Mouse (Mus musculus) frontal cortex, postnatal 36 days (tissue): ENCODE results near the gene Rapgef5.

Source experiments
- DNase-seq, 2 experiments: peaks; one replicate each; pipeline ENCODE4 v3.0.0; 2022; ENCODE audit warnings: low spot score in 2 of 2

Rapgef5 gene

DNA sequence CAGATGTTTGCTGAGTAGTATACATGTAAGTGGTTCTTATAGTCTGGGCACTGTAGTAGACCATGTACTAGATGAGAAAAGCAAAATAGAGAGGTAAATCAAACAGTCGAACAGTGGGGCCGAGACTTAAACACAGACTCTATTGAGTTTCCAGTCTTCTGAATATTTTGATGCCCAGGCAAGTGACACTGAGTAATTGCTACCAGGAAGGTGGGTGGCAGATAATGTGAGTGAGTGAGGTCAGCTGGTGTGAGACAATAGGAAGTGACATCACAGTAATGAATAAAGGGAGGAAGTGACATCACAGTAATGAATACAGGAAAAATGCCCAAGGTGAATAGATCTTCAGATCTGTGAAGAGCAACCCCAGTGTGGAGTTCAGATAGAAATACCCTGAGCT lies at the start of gene Rapgef5:
TSS of gene Rapgef5 (plus strand) at position 301 of the 400 bp plus-strand sequence.
- DNase-seq: no peak

DNA sequence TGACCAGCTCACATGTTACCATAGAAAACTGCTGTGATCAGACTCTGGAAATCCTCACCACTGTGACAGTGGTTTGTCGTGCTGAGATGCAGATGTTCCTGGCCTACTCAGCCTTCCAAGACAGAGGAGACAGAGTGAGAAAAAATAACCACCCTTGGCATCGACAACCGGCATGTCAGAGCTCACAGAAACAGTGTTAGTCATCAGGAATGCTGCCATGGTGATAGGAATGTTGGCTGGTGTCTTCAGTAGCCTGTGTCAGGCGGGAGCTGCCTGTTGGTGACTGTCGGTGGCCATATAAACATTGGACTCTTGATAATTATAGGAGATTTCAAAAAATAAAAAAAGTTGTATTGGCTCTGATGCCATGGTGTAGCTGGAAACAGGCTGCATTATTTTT lies 48.0 kb upstream of the Rapgef5 start:
- DNase-seq: peak; percentile 30 to 55

DNA sequence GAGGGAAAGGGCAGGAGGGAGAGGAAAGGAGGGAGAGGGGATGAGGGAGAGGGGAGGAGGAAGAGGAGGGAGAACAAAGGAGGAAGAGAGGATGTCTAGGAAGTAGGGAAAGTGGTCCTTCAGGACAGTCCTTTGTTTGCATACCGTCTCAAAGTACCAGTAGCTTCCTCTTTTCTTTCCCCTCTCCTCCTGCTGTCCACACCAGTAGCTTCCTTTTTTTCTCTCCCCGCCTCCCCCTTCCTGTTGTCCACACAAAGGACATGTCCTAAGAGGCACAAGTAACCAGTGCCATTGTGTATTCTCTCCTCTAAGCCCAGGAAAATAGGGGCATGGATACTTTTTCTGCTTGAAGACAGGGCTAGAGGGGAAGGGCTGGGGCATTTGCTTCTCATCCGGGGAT lies 37.3 kb upstream of the Rapgef5 start:
- no peak for DNase-seq

DNA sequence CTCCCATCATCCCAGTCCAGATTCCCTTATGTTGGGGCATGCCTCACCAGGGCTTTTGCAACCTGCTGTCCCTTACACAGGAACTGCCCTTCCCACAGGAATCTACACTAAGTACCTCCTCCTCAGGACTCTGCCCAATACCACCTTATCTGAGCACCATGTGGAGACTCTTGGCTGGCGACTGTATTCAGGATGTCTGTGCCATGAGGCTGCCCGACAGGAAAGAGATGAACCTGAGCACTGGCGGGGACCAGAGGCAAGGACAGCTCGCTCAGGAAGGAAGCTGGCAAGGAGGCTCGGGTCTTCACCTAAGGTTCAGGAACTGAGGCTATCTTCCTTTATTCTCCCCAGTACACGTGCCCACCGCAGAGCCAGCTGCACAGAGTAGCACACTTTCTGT lies 36.6 kb upstream of the Rapgef5 start:
- DNase-seq: no peak

DNA sequence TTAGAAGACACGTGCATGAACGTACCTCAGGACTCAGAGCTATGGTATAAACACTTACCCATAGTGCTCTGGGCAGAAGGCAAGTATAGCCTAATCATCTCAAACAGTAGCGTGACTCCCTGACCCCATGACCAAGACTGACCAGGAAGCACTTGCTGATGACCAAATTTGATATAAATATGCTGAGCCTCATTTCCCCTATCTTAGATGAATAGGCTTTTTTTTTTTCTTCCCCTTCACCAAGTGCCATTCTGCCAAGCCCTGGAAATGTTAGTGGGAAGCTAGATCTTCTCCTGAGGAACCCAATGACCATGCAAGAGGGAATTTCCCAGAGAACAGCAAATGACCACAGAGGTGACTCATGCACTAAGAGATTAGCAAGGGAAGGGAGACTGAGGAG lies 35.3 kb upstream of the Rapgef5 start:
- no peak for DNase-seq

DNA sequence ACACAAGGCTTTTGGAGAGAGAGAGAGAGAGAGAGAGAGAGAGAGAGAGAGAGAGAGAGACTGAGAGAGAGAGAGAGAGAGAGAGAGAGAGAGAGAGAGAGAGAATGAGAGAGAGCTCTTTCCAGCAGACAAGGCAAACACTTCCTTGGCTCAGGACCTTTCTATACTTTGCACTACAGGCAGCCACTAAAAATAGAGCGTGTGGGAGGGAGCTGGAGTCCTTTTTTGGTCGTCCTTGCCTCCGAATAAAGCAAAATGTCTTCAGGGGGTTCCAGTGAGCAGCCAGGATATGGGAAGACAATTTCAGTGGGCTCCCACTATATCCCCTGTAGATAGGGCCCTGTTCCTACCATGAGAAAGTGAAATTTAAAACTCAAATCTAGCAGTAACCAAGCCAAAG lies 33.6 kb upstream of the Rapgef5 start:
- peak; percentile 49 to 81 for DNase-seq

DNA sequence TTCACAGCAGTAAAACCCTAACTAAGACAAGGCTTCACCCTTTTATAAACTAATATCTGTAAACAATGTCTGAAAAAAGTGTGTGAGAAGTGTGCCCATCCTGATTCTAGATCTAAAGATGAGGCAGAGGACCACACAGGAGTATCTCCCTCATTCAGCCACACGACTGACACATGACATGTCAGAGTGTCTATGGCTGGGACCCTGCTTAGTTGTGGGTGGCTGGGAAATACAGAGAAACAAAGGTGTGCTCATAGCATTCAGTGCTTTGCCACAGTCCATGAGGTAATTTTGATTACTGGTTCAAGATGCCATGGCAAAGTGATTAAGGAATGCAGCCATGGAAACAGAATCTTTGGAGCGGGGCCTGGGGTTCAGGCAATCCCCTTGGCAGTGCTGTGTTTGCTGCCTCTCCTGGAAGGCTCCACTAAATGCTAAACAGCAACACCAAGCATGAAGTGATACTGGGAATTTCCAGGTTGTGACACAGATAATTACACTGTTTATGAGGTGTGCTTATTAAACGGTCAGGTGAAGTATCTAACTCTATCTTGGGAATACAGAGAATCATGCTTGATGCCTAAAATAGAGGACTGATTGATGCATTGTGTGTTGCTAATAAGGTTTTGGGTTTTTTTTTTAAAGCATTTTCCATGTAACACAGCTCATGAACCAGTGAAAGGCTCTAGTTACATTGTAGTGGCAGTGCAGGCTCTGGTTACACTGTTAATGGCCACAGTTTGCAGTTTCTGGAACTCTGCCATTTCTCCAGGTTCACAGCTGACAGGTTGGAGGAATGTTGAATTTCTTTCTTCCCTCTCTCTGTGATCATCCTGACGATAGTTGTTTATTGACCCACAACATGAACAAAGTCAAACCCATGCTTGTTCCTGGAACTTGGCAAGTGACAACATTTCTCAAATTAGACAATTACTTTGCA lies 29.9 kb upstream of the Rapgef5 start:
- DNase-seq: no peak

DNA sequence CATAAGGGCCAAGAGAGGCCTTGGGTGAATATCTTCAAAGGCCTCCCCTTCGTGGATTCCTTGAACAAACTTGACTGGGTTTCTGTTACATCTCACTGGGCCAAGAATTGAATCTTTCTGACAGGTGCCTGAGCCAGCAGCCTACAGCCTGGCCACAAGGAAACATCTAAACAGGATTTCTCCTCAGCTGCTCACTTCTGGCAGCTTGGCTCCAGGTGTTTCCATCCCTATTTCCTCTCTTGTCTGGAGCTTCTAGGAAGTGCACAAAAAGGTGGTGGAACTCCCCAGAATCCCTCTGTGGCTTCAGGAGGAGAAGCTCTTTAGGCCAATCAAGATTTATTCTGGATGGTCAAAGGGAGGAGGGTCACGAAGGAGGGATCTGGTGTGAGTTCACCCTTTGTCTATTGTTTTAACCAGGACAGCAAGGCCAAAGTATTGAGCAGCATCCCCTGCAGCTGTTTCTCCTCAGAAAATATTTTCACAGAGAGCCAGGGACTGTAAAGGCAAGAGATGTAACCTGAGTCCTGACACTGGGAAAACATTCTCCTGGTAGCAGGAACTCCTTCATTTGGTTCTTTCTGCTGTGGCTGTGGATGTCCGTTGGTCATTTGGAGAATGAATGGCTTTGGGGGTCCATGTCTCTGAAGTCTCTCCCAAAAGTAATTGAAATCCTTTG lies 19.6 kb upstream of the Rapgef5 start:
- no peak for DNase-seq

DNA sequence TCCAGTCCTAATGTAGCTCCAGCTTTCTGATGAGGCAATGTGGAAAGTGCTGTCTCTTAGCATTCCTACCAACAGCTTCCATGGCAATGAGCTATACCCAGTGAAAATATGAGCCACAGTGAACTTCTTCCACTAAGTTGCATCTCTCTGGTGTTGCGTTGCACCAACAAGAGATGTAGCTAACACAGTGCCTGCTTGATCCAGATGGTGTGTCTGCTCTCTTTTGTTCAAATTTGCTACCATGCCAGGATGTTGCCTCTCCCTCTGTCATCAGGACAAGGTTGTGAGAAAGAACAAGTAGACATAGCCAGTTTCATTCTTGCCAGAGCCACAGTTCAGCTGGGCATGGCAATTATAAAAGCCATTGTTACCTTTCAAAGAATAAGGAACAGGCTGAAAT lies 18.9 kb upstream of the Rapgef5 start:
- DNase-seq: no peak

DNA sequence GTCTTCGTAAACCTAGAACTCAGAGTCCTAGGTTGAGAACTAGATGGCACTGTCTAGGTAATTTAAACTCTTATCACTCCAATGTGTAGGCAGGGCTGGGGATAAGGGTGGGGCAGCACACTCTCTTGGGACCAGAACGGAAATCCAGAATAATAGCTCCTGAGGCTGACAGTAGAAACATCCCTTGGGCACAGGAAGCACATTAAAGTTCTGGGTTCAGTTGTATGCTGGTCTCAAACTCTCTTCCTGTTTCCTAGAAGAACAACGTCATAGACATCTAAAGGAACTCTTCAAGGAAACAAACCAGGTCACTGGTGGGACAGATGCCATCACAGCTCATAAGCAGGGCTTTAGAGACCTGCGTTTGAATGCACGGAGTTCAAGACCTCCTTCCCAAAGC lies 17.0 kb upstream of the Rapgef5 start:
- no peak for DNase-seq

DNA sequence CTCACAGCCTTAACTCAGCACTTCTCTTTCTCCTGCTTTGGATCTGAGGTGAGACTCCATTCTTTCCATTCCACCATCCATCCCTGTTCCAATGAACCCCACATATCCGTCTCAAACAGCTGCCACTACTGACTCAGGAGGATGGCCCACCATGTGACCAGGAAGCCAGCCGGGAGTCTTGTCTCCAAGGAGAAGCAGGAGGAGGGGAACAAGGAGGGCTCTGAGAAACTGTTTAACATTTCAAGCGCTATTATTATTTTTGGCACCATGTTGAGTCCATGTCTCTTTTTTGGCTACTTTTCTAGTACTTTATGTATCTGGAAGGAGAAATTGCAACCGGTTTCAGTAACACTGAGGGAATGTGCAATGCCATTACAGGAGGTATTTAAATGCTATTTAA lies 15.1 kb upstream of the Rapgef5 start:
- DNase-seq: peak; percentile 67 to 81

DNA sequence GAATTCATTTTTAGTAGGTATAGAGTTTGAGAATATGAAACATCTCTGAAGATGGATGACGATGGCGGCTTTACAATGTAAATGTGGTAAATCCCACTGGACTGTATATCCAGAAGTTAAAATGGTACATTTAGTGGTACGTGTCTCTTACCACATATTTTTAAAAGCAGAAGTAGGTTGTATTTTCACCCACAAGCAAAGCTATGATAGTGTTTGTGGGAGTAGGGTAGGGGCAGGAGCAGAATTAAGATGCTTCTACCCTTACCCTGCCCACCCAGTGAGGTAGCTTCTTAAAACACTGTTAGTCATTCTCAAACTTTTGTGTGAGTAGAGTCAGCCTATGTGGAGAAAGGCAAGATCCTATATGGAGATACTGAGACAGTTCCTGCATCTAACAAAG lies 13.4 kb upstream of the Rapgef5 start:
- no peak for DNase-seq

DNA sequence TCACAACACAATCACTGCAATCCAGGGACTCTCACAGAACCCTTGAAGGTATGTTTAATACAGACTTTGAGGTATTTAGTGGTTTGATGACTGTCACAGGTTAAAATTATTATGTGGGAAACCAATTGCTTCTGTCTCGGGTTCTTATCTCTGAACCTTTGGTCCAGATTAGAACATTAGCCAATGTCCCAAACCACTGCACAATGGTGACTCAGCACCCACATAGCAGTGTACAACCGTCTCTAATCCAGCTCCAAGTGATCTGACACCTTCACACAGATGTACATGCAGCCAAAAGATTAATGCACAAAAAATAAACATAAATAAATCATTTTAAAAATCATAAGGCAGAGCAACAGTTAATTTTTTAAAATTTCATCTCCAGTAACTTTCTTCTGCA lies 11.1 kb upstream of the Rapgef5 start:
- no peak for DNase-seq

DNA sequence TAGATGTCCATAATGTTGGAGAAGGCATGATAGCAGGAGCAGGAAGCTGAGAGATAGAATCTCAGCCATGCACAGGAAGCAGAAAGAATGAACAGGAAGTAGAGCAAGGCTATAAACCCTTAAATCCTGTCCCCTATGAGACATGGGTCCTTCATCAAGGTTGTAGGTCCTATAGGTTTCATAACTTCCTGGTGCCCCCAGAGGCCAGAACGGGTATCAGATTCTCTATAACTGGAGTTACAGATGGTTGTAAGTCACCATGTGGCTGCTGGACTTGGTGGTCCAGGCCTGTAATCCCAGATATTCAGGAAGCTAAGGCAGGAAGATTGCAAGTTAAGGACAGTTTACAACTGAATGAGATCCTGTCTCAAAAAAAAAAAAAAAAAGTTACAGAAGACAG lies 8.5 kb upstream of the Rapgef5 start:
- no peak for DNase-seq

DNA sequence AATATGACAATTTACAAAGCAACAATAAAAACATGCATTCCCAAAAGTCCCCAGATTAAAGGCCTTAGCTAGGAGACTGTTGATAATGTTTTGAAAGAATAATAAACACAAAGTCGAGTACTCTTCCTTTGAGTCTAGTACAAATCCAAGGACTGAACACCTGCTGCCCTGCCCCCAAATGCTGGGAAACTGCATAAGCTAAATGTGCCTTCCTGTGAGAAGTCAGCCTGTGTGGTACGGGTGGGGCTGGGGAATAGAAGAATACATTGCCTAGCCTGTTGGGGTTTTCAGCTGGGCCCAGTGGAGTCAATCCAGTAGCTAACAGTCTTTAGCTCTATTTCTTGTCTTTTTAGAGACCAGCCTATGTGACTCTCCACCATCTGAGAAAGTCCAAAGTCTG lies 6.4 kb upstream of the Rapgef5 start:
- DNase-seq: no peak

DNA sequence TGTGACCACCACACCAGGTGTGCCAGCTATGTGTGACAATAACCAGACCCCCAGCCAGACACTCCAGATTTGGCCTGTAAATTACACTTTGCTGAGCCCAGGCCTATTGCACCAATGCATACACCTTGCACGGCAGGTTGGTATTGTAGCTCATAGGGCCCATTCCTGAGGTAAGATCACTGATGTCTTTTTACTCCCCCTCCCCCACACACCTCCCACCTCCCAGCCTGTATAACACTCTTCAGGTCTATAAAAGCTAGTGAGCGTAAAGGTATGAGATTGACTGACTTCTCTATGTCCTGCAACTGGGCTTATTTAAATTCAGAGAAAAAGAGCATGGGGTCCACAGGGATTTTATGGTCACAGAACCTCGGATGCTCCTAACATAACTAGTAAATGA lies 3.8 kb upstream of the Rapgef5 start:
- no peak for DNase-seq

DNA sequence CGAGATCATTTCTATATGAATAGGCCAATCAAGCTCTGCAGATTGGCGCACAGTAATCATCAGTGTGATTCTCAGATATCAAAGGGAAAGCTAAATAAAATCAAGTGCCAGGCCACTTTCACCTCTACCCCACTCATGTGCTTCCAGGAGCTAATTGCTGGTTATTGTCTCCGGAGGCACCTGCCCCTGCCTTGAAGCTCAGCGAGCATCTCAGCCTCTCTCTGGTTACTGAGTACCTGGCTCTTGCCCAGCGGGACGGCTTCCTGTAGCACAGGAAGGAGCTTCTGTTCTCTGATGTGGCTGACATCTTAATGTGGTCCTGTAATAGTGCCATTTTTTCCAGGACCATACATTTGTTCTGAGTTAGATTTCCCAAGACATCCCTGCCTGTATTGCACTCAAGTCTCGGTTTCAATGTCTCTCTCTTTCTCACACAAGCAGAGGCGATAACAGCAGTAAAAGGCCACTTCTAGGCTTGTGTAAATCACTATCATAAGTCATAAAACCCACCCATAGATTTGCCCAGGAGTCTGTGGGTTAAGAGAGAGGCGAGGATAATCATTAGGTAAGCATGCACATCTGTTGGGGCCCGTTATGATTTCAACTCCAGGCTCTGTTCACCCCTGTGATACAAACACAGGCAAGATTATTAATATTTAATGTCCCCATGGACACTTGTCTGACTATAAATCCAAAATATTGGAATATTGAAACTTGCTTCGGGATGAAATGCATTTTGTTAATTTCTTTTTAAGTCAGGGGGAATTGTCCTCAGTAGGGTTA lies 2.9 kb upstream of the Rapgef5 start:
- DNase-seq: no peak

DNA sequence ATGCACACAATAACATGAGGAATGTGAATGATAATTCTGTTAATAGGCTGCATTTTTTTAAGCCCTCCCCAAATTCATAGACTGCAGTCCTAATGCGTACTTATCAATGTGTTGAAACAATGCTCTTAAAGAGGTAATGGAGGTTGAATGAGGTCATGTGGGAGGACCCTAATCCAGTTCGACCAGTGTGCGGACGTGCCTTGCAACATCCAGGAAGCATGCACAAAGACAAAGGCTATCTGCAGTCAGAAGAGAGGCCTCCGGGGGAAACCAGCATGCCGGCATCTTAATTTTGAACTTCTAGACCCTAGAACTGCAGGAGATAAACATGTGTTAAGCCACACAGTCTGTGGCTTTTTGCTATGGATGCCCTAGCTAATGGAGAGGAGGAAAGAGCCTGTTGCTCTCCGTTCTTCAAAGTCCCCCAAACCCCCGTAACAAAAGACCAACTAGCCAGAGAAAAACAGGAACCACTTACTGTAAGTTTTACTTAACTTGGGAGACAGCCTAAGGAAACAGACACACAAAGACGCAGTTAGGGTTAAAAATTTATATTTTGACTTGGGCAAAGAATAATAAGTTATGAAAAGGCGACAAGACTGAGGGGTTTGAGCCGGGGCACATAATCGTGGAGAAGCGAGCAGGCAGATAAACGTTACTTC lies 1.1 kb downstream of the Rapgef5 start:
- no peak for DNase-seq

DNA sequence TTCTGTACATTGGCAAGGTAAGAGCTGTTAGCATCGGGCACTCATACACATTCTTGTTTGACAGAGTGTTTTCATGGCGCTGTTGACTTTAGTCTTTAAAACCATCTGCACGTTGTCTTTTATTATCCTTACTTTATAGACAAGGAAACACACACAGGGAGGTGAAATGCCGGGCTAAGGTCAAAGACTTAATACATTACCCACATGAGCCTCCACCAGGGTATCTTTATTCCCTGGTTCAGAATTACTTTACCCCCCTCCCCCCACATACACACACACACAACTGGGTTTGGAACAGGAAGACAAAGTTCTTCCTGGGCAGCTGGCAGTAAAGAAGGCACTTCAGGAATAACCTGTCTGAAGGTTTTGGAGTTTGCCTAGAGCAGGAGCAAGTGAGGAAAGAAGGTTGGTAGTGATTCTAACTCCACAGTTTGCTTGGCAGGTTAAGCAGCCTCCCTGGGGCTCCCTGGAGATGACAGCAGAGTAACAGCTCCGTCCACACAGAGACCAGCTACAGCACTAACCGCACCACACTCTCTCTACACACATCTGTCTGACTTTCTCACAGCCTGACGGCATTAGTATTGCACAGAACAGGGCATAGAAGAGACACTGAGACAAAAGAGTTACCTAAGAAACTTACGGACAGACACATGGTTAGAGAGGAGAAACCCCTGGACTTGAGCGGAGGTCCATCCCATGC lies 8.2 kb downstream of the Rapgef5 start:
- DNase-seq: no peak

DNA sequence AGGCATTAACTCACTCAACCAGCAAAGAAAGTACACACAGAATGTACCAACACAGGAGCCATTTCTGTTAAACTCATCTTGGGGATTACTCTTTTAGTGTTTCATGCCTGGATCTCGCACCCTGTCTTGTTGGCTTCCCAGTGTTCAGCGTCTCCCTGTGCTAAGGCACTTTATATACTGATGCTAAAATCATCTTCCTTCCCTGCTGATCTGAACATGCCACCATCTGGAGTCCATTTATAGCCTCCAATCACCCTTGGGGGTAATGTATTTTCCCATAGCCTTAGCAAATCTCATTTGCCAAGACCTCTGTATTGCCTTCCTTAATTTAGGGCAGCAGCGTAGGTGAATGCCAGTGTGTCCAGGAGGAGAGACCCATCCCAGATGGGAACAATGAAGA lies 11.6 kb downstream of the Rapgef5 start:
- peak in 1 of 2 experiments; percentile 67 for DNase-seq

DNA sequence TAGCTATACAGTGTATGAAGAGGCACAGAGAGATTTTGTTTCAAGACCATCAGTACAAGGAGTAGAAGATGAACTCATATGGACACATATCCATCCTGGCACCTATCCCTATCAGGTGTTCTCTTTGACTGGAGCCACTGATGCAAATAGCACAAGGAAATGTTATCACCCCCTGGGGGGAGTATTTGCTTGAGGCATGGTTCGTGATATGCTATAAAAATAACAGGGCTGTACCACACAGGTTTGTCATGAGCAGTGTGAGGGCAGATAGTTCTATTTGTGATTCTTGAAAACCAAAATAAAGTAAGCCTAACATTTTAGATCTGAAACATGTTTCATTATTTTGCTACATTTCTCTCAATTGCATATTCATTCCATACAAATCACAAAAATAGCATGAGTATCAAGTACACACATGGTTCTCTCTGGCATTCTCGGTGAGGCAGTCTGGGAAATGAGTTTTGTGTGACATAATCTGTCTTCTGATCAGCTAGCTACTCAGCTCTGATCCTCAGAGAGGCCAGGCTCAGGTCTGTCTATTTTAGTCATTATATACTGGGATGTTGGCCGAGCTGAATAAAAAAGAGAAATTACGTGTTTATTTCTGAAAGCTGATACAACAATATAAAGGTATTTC lies 12.3 kb downstream of the Rapgef5 start:
- peak in 1 of 2 experiments; percentile 56 for DNase-seq
